Mouse (Mus musculus): ENCODE measurements around the gene Naa16.

Gene Naa16

GRCm38 (mm10) chr14:79331936-79332335 lies 58.6 kb downstream of the Naa16 start:
- no peak for ATAC-seq (ENCODE audit: insufficient number of reproducible peaks, low FRiP score, low TSS enrichment)

GRCm38 (mm10) chr14:79330944-79331561 lies 59.5 kb downstream of the Naa16 start:
- ATAC-seq (ENCODE audit: insufficient number of reproducible peaks, low FRiP score, low TSS enrichment) = no peak

GRCm38 (mm10) chr14:79327033-79327432 lies 63.5 kb downstream of the Naa16 start:
- peak; percentile 54; the same call in 1 of the 2 replicates for ATAC-seq (ENCODE audit: insufficient number of reproducible peaks, low FRiP score, low TSS enrichment)

- ATAC-seq (ENCODE audit: insufficient number of reproducible peaks, low FRiP score, low TSS enrichment) = no peak
These were observed 66.3 kb downstream of the Naa16 start for GRCm38 (mm10) chr14:79324112-79324840.

- no peak for ATAC-seq (ENCODE audit: insufficient number of reproducible peaks, low FRiP score, low TSS enrichment)
These were observed 68.7 kb downstream of the Naa16 start for GRCm38 (mm10) chr14:79321881-79322280.

GRCm38 (mm10) chr14:79321152-79321551 lies 69.4 kb downstream of the Naa16 start:
- ATAC-seq (ENCODE audit: insufficient number of reproducible peaks, low FRiP score, low TSS enrichment) = 0 out of 2 replicates have a peak, but pooled peaks have one; percentile 56

- ATAC-seq (ENCODE audit: insufficient number of reproducible peaks, low FRiP score, low TSS enrichment) = no peak
These were observed 73.0 kb downstream of the Naa16 start for GRCm38 (mm10) chr14:79317602-79318001.

GRCm38 (mm10) chr14:79315877-79316276 lies 74.7 kb downstream of the Naa16 start:
- no peak for ATAC-seq (ENCODE audit: insufficient number of reproducible peaks, low FRiP score, low TSS enrichment)

GRCm38 (mm10) chr14:79314245-79315010 lies 76.2 kb downstream of the Naa16 start:
- no peak for ATAC-seq (ENCODE audit: insufficient number of reproducible peaks, low FRiP score, low TSS enrichment)

GRCm38 (mm10) chr14:79313439-79314175 lies 77.0 kb downstream of the Naa16 start:
- ATAC-seq (ENCODE audit: insufficient number of reproducible peaks, low FRiP score, low TSS enrichment) = no peak

- ATAC-seq (ENCODE audit: insufficient number of reproducible peaks, low FRiP score, low TSS enrichment) = no peak
These were observed 77.9 kb downstream of the Naa16 start for GRCm38 (mm10) chr14:79312719-79313118.

- ATAC-seq (ENCODE audit: insufficient number of reproducible peaks, low FRiP score, low TSS enrichment) = no peak
These were observed 78.6 kb downstream of the Naa16 start for GRCm38 (mm10) chr14:79311918-79312454.

- no peak for ATAC-seq (ENCODE audit: insufficient number of reproducible peaks, low FRiP score, low TSS enrichment)
These were observed 81.5 kb downstream of the Naa16 start for GRCm38 (mm10) chr14:79309115-79309514.

- ATAC-seq (ENCODE audit: insufficient number of reproducible peaks, low FRiP score, low TSS enrichment) = no peak
These were observed 82.2 kb downstream of the Naa16 start for GRCm38 (mm10) chr14:79308364-79308763.

- no peak for ATAC-seq (ENCODE audit: insufficient number of reproducible peaks, low FRiP score, low TSS enrichment)
These were observed 82.7 kb downstream of the Naa16 start for GRCm38 (mm10) chr14:79307908-79308307.

GRCm38 (mm10) chr14:79307138-79307537 lies 83.4 kb downstream of the Naa16 start:
- no peak for ATAC-seq (ENCODE audit: insufficient number of reproducible peaks, low FRiP score, low TSS enrichment)

- no peak for ATAC-seq (ENCODE audit: insufficient number of reproducible peaks, low FRiP score, low TSS enrichment)
These were observed 85.6 kb downstream of the Naa16 start for GRCm38 (mm10) chr14:79304873-79305464.

- no peak for ATAC-seq (ENCODE audit: insufficient number of reproducible peaks, low FRiP score, low TSS enrichment)
These were observed 87.4 kb downstream of the Naa16 start for GRCm38 (mm10) chr14:79303150-79303549.

- peak; percentile 97 for ATAC-seq (ENCODE audit: insufficient number of reproducible peaks, low FRiP score, low TSS enrichment)
These were observed 89.1 kb downstream of the Naa16 start, which contains the start of gene Rgcc for GRCm38 (mm10) chr14:79301466-79301875. TSS of gene Rgcc (minus strand) at chr14:79301645.

All from cerebellum, adult (tissue).